Mouse (Mus musculus) inflammation-experienced regulatory T-cells, adult 6 months (primary cell): ENCODE results near the gene Inhbc. TPM values are rescaled to one million over a fixed set of nuclear protein-coding genes. Genes with fewer than 3 reads are reported as not detected.

Experiments
- polyA plus RNA-seq, 3 experiments: library from polyadenylated mRNA; unstranded; fragments of 100-300 nt; shearing (Covaris generic); gene quantifications; one replicate each; pipeline ENCODE4 v1.2.1; 2017

Inhbc gene
- polyA plus RNA-seq, 3 experiments from 2014 or later, result not detected

Other genes with a start within 250 kb of the Inhbc start
- 10 to 100 TPM; 61.9 to 81.5 (median 75.8) TPM for gene Os9, start 249.3 kb downstream of the Inhbc start, polyA plus RNA-seq
- 100 to 1,000 TPM; 181 to 204 (median 188) TPM for gene B4galnt1, start 205.2 kb downstream of the Inhbc start, polyA plus RNA-seq
- 1 to 10 TPM; 3.2 to 4.3 (median 3.2) TPM for gene Slc26a10, start 189.8 kb downstream of the Inhbc start, polyA plus RNA-seq
- gene Arhgef25, start 180.3 kb downstream of the Inhbc start, polyA plus RNA-seq, result under 1 TPM in 1 of 3 experiments, not detected in 2; 0.20 TPM
- gene Dtx3, start 174.7 kb downstream of the Inhbc start, polyA plus RNA-seq, result 10 to 100 TPM; 35.2 to 56.0 (median 47.0) TPM
- gene Pip4k2c, start 158.8 kb downstream of the Inhbc start, polyA plus RNA-seq, result 10 to 100 TPM; 25.7 to 32.1 (median 26.0) TPM
- under 1 TPM in 2 of 3 experiments, not detected in 1; 0.16 to 0.19 TPM for gene Kif5a, start 107.1 kb downstream of the Inhbc start, polyA plus RNA-seq
- 10 to 100 TPM; 54.0 to 61.1 (median 56.9) TPM for gene Dctn2, start 104.1 kb downstream of the Inhbc start, polyA plus RNA-seq
- gene Mbd6, start 81.4 kb downstream of the Inhbc start, polyA plus RNA-seq, result 10 to 100 TPM in 1 of 3 experiments, 1 to 10 TPM in 2; 4.0 to 11.8 (median 6.4) TPM
- 10 to 100 TPM; 20.7 to 28.9 (median 21.3) TPM for gene Mars, start 58.6 kb downstream of the Inhbc start, polyA plus RNA-seq
- gene Arhgap9, start 48.5 kb downstream of the Inhbc start, polyA plus RNA-seq, result 100 to 1,000 TPM in 2 of 3 experiments, 10 to 100 TPM in 1; 91.9 to 112 (median 108) TPM
- under 1 TPM in 2 of 3 experiments, not detected in 1; 0.49 to 0.56 TPM for gene Gli1, start 28.5 kb downstream of the Inhbc start, polyA plus RNA-seq
- not detected for gene Inhbe, start 16.0 kb downstream of the Inhbc start, polyA plus RNA-seq
- 10 to 100 TPM; 11.8 to 17.6 (median 12.0) TPM for gene R3hdm2, start 9.9 kb upstream of the Inhbc start, polyA plus RNA-seq
- gene Stac3, start 131.3 kb upstream of the Inhbc start, polyA plus RNA-seq, result under 1 TPM in 1 of 3 experiments, not detected in 2; 0.35 TPM
- gene Ndufa4l2, start 144.5 kb upstream of the Inhbc start, polyA plus RNA-seq, result not detected
- 10 to 100 TPM; 38.2 to 43.2 (median 42.9) TPM for gene Shmt2, start 152.0 kb upstream of the Inhbc start, polyA plus RNA-seq
- not detected for gene Nxph4, start 164.1 kb upstream of the Inhbc start, polyA plus RNA-seq